Mouse (Mus musculus): ENCODE data around the gene Ehmt2.

DNA sequence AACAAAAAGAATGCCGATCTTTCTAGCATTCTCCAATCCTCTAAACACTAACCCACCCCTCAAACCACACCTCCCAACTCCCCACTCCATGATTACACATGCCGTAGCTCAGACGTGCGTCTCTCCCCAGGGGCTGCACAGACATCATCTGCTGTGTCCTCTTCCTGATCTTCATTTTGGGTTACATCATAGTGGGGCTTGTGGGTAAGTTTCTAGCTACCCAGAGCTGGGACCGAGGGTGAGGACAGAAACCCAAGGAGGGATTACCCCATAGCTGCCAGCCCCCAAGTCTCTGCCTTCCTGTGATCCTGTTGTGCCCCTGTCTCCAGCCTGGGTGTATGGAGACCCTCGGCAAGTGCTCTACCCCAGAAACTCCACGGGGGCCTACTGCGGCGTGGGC is 18.9 kb downstream of the Ehmt2 start:
- TF ChIP-seq POLR2A (IDR thresholded peaks at IDR 0.05; ENCODE audit: low read depth, low read length) (no peak), CTCF (IDR thresholded peaks at IDR 0.05; ENCODE audit: extremely low read depth, insufficient read length, insufficient replicate concordance, low read depth, low read length) (no peak)
